Mouse (Mus musculus) kidney, adult 2 months (tissue): ENCODE measurements around the gene Nsun4.

ENCODE experiments used
- CTCF ChIP-seq: fragments of 200-500 bp; conservative IDR thresholded peaks from 2 replicates; pipeline ENCODE4 v1.5.1; 2011; ENCODE audit warnings: low read depth, mild to moderate bottlenecking, control low read depth, low read length, moderate library complexity, mixed read lengths; ENCODE audit not compliant: insufficient read depth, insufficient read length
- POLR2A ChIP-seq: fragments of 200-500 bp; IDR thresholded peaks from one replicate; pipeline ENCODE4 v1.6.1; 2011; ENCODE audit warnings: low read depth, low read length, control low read depth

GRCm38 (mm10) chr4:116088510-116089249, 35.0 kb upstream of the Nsun4 start:
- TF ChIP-seq CTCF (no peak), POLR2A (no peak)
